ENCODE assay signal across 22 mouse cellular contexts in the genomic region with DNA sequence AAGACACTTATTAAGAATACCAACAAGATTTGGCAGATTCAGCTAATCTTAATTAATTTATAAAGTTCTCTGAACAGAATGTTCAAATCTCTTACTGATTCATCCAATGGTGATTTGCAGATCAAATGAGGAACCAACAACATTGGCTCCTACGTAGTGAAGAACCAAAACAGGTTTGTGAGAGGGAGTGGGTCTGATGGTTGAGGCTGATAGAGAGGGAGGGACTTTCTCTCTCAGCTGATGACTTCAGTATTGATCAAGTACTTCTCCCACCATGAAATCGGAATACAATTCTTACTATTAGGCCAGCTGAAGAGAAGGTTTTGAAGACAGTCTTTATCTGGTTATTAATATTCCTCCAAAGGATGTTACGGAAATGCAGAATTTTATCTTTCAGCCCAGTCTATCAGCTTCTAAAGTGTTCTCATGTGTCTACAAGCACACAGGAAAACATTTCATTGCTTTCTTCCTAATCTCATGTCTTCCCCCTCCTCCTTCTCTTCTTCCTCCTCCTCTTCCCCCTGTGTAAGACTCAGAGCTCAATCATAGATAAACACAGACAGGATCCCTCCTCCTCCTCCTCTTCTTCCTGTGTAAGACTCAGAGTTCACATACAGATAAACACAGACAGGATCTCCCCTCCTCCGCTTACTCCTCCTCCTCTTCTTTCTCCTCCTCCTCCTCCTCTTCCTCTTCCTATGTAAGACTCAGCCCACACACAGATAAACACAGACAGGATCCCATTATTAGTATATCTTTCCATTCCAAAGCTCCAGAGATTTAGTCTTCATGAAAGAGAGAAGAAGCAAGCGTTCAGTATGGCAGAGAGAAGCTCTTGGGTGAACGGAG. TPM values are rescaled to one million over a fixed set of nuclear protein-coding genes. Genes with fewer than 3 reads are reported as not detected.
DNase-seq lines count a peak whose midpoint lies in the region; ATAC-seq and TF ChIP-seq lines count a peak whose summit lies in the region.
"Had no signal": no experiment of that assay in that cellular context is flagged by ENCODE, and none has a peak within 500 bp of the region (broad histone marks: within the 10 kb centered on the region; RNA-seq: fewer than 3 reads in every experiment).

No protein-coding gene starts in this region.

- H3K9me3 ChIP-seq in heart, embryonic 16.5 days (replicated peaks; ENCODE audit: control insufficient read depth, low read length), result no peaks in the 10 kb centered on the region
- H3K9me3 ChIP-seq in hindbrain, embryonic 13.5 days, result no peaks in the 10 kb centered on the region
- H3K9me3 ChIP-seq: embryonic facial prominence, embryonic 13.5 days; forebrain, embryonic 15.5 days; limb, embryonic 12.5 days had no signal

- H3K4me1 ChIP-seq in heart, adult 2 months (ENCODE audit: control insufficient read depth, insufficient read depth, low read length), result peaks cover 4% of the 10 kb centered on the region
- H3K4me1 ChIP-seq in heart, embryonic 16.5 days (ENCODE audit: control insufficient read depth, insufficient read depth, low read length), result peaks cover 5% of the 10 kb centered on the region
- H3K4me1 ChIP-seq in hindbrain, embryonic 13.5 days (replicated peaks), result no peaks in the 10 kb centered on the region
- H3K4me1 ChIP-seq: embryonic facial prominence, embryonic 13.5 days; forebrain, embryonic 15.5 days had no signal

- H3K79me2 ChIP-seq in heart, adult 2 months (replicated peaks; ENCODE audit: control insufficient read depth, insufficient read depth, low read length), result no peaks in the 10 kb centered on the region

- WGBS in heart, adult 2 months, result 60% methylated on average over 6 of the region's 6 CpGs
- 66% methylated on average over 6 of the region's 6 CpGs for WGBS in heart, embryonic 16.5 days
- 92% methylated on average over 6 of the region's 6 CpGs for WGBS in hindbrain, embryonic 13.5 days

- TF ChIP-seq EP300 in heart, adult 2 months (IDR thresholded peaks at IDR 0.05; ENCODE audit: insufficient read depth, low read depth, low read length), result no peak

- TF ChIP-seq POLR2A in heart, adult 2 months (IDR thresholded peaks at IDR 0.05; ENCODE audit: insufficient read depth, low read depth, low read length), result no peak

- no peaks in the 10 kb centered on the region for H3K27me3 ChIP-seq in heart, adult 2 months (ENCODE audit: control insufficient read depth, insufficient read depth, low read length)
- H3K27me3 ChIP-seq in heart, embryonic 16.5 days (ENCODE audit: control insufficient read depth, insufficient read depth, low read length), result no peaks in the 10 kb centered on the region
- no peaks in the 10 kb centered on the region for H3K27me3 ChIP-seq in hindbrain, embryonic 13.5 days
- H3K27me3 ChIP-seq: embryonic facial prominence, embryonic 13.5 days; forebrain, embryonic 15.5 days; limb, embryonic 12.5 days had no signal

- peak; percentile 46; the same call in 1 of the 2 replicates for ATAC-seq in heart, embryonic 16.5 days (replicated peaks; ENCODE audit: extremely low read depth, insufficient read depth, low FRiP score)
- ATAC-seq in hindbrain, embryonic 13.5 days (ENCODE audit: low FRiP score), result no peak
- ATAC-seq: forebrain, embryonic 15.5 days had no signal

- no peak overlapping the region for H3K9ac ChIP-seq in heart, adult 2 months (ENCODE audit: low read depth, low read length)
- no peak overlapping the region for H3K9ac ChIP-seq in heart, embryonic 16.5 days (ENCODE audit: low read length)
- H3K9ac ChIP-seq in hindbrain, embryonic 13.5 days, result no peak overlapping the region
- H3K9ac ChIP-seq: embryonic facial prominence, embryonic 13.5 days; forebrain, embryonic 15.5 days; limb, embryonic 12.5 days had no signal

- TF ChIP-seq CTCF in heart, adult 2 months (IDR thresholded peaks at IDR 0.05), result no peak

- peak; percentile 7 for DNase-seq in heart, adult 11 months
- DNase-seq in heart, adult 2 months, result no peak
- no peak for DNase-seq in heart, postnatal 14 days
- DNase-seq in 416B (ENCODE audit: low read depth), result peak; percentile 27
- DNase-seq in T-cell, adult 2 months (ENCODE audit: low spot score), result peak; percentile 14
- DNase-seq in kidney, adult 18-20 months, result no peak
- DNase-seq: adrenal gland, postnatal 14 days; cerebellum, postnatal 10 days; gastrocnemius, postnatal 14 days; kidney, adult 9 months; kidney, postnatal 25 days; lung, adult 18-20 months; lung, postnatal 36 days; retina, postnatal 1 day had no signal

- H3K27ac ChIP-seq in heart, adult 2 months, result no peak overlapping the region
- H3K27ac ChIP-seq in heart, embryonic 16.5 days (ENCODE audit: low read length), result no peak overlapping the region
- no peak overlapping the region for H3K27ac ChIP-seq in hindbrain, embryonic 13.5 days
- H3K27ac ChIP-seq: embryonic facial prominence, embryonic 13.5 days; forebrain, embryonic 15.5 days; limb, embryonic 12.5 days had no signal

- no peak overlapping the region for H3K4me3 ChIP-seq in heart, adult 2 months
- H3K4me3 ChIP-seq in heart, embryonic 16.5 days (ENCODE audit: low read length), result no peak overlapping the region
- no peak overlapping the region for H3K4me3 ChIP-seq in hindbrain, embryonic 13.5 days
- H3K4me3 ChIP-seq: embryonic facial prominence, embryonic 13.5 days; forebrain, embryonic 15.5 days; limb, embryonic 12.5 days had no signal

- H3K4me2 ChIP-seq in heart, embryonic 16.5 days (ENCODE audit: low read depth, low read length), result no peak overlapping the region
- H3K4me2 ChIP-seq in hindbrain, embryonic 13.5 days, result no peak overlapping the region
- H3K4me2 ChIP-seq: embryonic facial prominence, embryonic 13.5 days; forebrain, embryonic 15.5 days; limb, embryonic 12.5 days had no signal

- H3K36me3 ChIP-seq in heart, adult 2 months (ENCODE audit: control insufficient read depth, insufficient read depth, low read length), result no peaks in the 10 kb centered on the region
- no peaks in the 10 kb centered on the region for H3K36me3 ChIP-seq in heart, embryonic 16.5 days (ENCODE audit: control insufficient read depth, insufficient read depth)
- no peaks in the 10 kb centered on the region for H3K36me3 ChIP-seq in hindbrain, embryonic 13.5 days
- H3K36me3 ChIP-seq: embryonic facial prominence, embryonic 13.5 days; forebrain, embryonic 15.5 days; limb, embryonic 12.5 days had no signal

- intact Hi-C loops in heart, adult 2 months (cut with DNase I), result loop anchor here (5.0 kb wide), 1 partner anchor 128 kb away; a partner anchor contains a TSS
- intact Hi-C loops in heart, postnatal 14 days (cut with DNase I), result loop anchor here (5.0 kb wide), 1 partner anchor 123 kb away; no protein-coding TSS in a partner anchor

RNA-seq across cellular contexts. Expression of a gene that starts 21.3 kb away (rescaled TPM):
- not detected for total RNA-seq in heart, adult 2 months (2021)
- polyA plus RNA-seq in heart, adult 2 months (2012; rRNA removed), result not detected in 2 replicates
- polyA plus RNA-seq in heart, embryonic 16.5 days (2015; fragmentation: Nextera tagmentation; extraction: Ambion mirVana), result 0.34 TPM in 2 replicates
- under 1 TPM in 1 of 2 experiments, not detected in 1; 0.22 TPM for total RNA-seq in heart, postnatal 14 days (2021)
- not detected in 2 replicates for polyA plus RNA-seq in hindbrain, embryonic 13.5 days (2015; fragmentation: Nextera tagmentation; extraction: Ambion mirVana)
- total RNA-seq: left cerebral cortex, adult 8-10 months had no signal
- polyA plus RNA-seq: brain, embryonic 14.5 days; embryonic facial prominence, embryonic 13.5 days; forebrain, embryonic 15.5 days; limb, embryonic 12.5 days; neural tube, embryonic 11.5 days had no signal

Comparison
In these comparisons a context has a peak if more than half of its experiments do, and no peak if none do; other contexts are left out.
1. DNase-seq: peak in heart, adult 11 months (single experiment), 416B (single experiment) and T-cell, adult 2 months (single experiment); none in heart, adult 2 months (0 of 2), heart, postnatal 14 days (0 of 2) and kidney, adult 18-20 months (single experiment).